Mouse (Mus musculus) cerebellum, adult 18-20 months (tissue): Measurements from ENCODE around the gene Tpst1.
A peak's percentile ranks its signal among the peaks of the same experiment; 100 is the strongest.

ENCODE experiments used
- DNase-seq, 2 experiments: peaks; one replicate each; pipeline ENCODE4 v3.0.0; 2021

Gene Tpst1

DNA sequence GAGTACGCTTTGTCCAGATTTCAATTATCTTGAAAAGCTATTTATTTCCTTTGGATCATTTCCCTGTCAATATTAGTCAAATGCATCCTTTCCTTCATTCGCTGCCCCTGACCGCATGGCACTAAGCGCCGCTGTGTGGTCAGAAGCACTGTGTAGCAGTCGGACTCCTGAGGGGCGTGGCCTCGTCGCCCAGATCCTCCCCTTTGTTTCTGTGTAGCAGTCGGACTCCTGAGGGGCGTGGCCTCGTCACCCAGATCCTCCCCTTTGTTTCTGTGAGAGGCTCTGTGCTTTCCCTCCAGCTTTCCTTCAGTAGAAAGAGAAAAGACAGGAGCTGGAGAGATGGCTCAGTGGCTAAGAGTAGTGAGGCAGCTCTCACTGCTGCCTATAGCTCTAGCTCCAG lies 23.6 kb downstream of the Tpst1 start:
- DNase-seq, result no peak

DNA sequence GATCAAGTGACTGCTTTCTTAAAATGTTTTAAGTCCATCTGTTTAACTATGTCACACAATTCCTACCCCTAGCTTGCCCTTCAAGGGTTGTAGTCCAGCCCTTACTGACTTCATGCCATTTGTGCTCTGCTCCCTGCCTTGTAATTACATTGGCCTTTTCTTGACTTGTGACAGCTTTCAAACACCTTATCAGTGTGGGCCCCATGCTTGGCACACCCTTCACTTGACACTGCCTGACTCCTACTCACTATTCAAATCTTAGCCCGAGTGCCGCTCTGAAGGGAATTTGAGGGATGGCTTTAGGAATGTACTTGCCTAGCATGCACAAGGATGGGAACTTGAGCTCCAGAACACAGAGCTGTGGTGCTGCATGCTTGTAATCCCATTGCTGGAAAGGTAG lies 24.7 kb downstream of the Tpst1 start:
- DNase-seq, result no peak

DNA sequence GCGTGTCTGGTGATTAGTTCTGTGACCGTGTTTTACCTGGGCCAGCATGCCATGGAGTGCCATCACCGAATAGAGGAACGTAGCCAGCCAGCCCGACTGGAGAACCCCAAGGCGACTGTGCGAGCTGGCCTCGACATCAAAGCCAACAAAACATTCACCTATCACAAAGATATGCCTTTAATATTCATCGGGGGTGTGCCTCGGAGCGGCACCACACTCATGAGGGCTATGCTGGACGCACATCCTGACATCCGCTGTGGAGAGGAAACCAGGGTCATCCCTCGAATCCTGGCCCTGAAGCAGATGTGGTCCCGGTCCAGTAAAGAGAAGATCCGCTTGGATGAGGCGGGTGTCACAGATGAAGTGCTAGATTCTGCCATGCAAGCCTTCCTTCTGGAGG lies 28.6 kb downstream of the Tpst1 start:
- no peak for DNase-seq

DNA sequence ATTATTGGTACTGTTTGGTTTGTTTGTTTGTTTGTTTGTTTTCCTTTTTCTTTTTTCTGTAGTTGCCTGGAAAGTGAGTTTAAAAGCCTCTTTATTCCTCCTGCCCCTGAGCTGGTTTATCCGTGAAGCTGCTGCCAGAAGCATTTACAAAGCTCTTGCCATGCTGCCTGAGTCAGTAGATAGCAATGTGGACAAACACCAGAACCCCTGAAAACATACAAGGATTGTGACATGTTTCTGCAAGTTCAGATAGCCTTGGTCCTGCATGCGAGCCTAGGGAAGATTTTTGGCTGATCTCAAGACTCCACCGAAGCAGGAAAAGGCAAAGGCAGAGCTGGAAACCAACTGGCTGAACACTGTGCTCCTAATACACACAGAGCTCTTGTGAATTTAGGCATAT lies 36.2 kb downstream of the Tpst1 start:
- DNase-seq, result no peak

DNA sequence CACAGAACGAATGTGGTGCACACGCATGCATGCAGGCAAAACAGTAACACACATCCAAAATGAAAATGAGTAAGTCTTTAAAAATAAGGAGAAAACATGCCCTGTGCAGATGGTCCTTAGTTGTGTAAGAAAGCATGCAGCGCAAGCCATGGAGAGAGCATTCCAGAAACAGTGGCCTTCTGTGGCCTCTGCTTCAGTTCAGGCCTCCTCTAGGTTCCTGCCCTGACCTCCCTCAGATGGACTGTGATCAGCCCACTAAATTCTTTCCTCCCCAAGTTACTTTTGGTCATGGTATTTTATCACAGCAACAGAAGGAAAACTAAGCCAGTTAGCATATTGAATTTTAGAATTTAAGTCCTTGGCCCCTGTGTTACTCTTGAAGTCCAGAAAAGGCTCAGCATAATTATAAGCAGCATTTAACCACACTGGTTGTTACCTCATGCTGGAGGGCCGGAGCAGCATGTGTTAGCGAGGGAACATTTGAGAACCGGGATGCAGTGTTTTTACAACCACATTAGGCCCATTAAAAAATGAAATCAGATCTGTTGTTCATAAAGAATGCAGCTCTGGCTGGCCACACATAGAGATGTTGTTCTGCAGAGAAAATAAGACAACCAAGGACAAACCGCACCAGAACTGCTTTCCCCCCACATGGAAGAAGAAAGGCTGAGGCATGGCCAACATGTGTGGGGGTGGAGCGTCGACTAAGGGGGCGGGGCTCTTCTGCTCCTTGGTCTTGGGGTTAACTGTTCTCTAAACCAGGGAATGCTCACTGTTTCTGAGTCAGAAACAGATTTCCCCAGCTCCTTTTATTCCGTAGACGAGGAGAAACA lies 37.7 kb downstream of the Tpst1 start:
- DNase-seq, result no peak

DNA sequence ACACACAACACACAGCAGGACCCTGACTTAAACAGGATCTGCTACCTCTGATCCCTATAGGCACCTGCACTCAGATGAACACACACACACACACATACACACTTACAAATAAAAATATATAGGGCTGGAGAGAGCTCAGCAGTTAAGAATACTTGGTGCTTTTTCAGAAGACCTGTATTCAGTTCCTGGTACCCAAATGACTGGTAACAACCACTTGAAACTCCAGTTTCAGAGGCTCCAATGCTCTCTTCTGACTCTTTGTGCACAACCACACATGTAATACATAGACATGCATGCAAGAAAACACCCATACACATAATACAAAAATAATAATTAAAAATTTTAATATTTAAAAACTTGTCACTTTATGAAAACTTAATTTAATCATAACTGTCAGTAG lies 39.5 kb downstream of the Tpst1 start:
- no peak for DNase-seq

DNA sequence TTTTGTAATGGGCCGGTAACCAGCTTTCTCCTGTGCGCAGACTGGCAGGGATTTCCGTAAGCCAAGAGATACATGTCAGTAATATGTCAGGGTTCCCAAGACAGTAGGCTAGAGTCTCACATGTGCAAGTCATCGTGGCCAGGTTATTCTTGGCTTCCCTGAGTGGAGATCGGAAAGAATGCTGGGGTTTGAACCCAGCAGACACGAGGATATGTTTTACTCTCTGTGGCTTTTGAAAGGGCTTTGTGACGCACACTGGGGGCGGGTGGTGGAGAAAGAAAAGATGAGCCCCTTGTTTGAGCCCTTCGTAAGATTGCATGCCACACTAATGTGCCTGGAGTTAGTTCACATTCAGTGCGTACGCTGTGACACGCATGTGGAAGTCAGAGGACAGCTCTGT lies 43.0 kb downstream of the Tpst1 start:
- no peak for DNase-seq

DNA sequence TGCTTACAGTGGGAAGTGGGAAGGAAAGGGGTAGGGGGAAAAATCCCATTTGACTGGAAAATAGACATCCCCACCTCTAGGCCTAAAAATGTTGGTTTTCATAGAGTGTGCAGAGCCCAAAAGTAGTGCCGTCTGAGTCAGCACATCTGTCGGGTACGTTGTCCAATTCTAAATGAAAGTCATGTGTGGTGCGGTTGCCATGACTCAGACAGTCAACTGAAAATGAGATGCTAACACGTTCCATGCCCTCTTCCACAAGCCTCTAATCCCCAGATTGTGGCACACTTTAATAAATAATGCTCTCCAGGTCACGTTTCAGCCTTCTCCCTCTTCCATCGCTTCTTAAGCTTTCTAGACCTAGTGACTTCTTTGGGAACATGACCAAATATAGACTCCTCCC lies 43.7 kb downstream of the Tpst1 start:
- no peak for DNase-seq

DNA sequence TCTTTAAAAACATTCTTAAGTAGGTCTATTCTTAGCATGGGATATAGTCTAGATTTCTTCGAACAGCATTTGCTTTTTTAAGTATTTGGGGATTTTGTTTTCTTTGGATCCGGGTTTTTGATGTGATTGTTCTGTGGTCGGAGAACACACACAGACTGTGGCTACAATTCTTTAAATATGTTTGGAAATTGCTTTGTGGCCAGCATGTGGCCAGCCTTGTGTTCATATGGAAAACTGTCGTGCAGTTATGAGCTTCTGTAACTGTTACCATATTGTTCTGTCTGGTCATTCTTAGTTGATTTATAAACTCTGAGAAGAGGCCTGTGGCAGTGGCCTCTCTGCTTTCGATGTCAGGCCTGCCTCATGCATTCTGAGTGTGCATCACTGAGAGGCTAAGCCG lies 44.8 kb downstream of the Tpst1 start:
- DNase-seq, result no peak

DNA sequence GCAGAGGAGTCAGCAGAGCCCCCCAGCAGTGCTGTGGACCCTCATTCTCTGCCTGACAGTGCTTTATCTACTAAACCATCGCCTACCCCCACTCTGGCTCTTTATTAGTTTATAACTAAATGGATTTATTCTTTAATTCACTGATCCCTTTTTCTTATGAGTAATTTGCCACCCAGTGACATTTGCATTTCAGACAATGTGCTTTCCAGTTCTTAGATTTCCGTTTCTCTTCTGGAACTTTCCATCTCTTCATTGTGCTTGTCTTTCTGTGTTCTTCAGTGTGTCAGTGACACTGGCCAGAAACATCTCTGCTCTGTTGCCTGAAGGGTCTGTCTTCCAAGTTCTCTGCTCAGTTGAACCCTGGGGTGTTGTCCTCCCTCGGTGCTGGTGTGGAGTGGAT lies 46.1 kb downstream of the Tpst1 start:
- no peak for DNase-seq

DNA sequence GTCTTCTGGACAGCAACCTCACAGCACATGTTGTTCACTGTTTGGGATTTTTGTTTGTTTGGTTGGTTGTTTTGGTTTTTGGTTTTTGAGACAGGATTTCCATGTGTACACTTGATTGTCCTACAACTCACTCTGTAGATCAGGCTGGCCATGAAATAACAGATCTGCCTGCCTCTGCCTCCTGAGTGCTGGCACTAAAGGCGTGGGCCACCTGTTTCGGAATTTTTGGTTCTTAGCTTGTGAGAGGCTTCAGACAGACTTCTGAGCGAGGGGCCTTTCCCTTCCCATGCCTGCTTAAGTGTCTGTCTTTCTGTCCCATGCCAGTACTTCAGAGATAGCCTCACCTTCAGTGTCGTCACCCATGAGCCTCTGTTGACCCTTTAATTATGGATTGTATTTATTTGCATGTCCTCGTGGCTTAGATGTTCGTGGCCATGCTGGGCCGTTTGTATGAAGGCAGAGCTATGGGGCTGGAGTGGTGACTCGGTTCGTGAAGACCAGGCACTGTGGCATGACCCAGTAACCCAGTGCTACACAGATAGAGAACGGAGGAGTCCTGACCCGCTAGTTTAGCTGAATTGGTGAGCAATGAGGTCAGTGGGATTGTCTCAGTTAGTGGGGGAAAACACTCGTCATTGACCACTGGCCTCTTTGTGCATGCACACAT lies 47.1 kb downstream of the Tpst1 start:
- no peak for DNase-seq

DNA sequence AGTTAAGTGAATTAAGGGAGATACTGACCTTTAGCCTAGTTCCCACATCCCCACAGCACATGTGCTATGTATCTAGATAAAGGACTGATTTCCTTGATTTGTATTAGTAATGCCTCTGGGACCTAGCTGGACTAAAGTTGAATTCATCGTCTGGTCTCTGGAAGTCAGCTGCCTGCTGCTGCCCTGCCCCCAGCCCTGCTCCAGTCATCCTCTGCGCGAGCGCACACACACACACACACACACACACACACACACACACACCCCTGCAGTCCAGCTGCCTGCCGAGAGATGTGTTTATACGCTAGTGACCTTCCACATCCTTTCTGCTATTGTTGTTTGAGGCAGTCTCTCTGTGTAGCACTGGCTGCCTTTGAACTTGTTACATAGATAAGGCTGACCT lies 47.8 kb downstream of the Tpst1 start:
- no peak for DNase-seq

DNA sequence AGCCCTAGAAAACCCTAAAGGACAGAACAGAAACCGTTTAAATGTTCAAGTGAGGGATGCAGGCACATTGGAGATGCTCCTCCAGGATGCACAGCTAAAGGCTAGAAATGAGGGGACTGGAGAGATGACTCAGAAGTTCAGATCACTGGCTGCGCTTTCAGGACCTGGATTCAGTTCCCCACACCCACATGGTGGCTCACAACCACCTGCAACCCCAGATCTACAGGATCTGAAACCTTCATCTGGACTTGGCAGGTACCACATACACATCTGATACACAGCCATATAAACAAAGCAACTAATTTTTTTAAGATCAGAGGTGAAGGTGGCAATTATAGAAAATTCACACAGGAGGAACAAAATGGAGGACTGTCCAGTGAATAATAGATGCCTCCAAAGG lies 49.2 kb downstream of the Tpst1 start:
- no peak for DNase-seq

DNA sequence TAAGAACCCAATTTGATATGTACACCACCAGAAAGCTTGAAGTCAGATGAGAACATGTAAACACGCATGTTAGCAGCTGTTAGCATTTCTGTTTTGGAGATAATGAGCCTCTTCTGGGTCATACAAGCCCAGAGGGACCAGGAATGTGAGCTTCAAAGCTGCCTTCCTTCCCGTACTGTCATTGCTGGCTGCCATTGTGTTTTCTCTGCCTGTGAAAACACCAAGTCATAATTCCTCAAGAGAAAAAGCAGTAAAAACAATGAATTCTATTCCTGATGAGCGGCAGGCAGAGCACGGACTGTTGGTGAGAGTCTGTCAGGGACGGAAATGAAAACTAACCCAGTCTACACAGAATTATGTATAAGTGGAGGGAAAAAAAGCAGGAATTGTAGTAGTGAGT lies 51.1 kb downstream of the Tpst1 start:
- no peak for DNase-seq

DNA sequence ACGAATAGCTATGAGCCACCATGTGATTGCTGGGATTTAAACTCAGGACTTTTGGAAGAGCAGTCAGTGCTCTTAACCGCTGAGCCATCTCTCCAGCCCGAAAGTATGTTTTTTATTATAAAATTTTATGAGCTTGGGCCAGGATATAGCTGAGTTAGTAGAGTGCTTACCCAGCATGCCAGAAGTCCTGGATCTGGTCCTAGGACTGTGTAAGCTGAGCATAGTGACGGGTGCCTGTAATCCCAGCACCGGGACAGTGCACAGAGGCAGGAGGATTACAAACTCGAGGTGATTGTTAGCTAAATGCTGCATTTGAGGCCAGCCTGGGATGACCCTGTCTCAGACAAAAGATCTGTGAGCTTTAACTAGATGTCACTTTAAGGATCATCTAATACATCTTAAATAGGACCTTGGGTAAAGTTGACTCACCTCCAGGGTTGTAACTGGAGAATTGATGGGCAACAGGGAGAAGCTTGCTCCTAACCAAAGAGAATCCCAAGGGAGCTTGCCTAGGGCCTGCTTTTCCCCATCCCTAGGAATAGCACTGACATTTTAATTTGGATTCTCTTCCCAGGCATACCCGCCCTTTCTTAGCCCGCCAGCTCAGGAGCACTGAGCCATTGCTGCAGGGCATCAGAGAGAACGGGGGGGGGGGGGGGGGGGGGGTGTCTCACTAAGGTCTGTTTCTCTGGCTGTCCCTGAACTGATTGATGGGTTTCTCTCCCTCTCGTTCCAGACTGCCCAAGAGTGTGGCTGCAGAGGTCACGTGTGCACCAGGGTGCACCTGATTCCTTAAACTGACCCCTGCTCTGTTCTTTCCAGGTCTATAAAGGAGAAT lies 55.8 kb downstream of the Tpst1 start:
- DNase-seq, result no peak

DNA sequence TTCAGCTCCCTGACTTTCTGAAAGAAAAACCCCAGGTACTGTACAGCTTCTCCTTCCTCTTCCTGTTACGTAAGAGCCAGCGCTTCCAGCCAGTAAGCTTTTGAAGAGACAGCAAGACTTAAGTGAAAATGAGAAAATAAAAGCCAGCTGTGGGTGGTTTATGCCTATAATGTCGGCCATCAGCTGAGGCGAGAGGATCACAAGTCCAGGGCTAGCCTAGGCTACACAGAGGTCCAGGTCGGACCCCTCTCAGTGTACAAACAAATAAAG lies 56.3 kb downstream of the Tpst1 start:
- DNase-seq, result no peak

DNA sequence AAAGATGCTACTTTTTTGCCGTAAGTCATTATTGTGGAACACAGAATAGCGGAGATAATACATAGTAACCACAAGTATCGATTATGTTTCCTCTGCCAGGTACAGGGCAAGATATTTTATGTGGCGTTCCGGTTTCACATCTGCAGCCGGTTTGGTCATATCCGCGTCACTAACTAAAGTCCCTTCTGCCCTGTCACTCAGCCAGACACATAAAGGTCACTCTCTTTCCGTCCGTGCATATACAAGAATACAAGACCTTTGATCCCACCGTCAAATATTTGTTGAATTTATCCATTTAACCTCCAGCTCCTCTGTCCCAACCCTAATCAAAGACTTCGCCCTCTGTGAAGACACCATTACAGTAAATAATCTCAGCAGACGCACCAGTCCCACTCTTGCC lies 63.5 kb downstream of the Tpst1 start:
- no peak for DNase-seq

DNA sequence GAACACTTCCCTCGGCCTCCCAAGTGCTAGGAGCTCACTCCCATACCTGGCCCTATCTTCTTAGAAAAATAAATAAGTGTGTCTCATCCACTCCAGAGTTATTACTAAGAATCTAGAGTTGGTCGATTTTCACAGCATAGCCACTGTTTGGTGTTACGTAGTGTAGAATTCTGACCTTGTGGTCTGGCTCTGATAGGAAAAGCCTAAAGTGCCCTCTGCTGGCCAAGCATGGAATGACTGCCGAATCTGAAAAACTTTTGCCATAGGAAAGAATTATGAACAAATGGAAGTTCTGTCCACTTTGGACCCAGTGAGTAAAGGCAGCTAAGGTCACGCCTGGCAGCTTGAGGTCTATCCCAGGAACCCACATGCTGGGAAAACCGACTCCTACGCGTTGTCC lies 66.3 kb downstream of the Tpst1 start:
- DNase-seq, result peak; percentile 78 to 85

DNA sequence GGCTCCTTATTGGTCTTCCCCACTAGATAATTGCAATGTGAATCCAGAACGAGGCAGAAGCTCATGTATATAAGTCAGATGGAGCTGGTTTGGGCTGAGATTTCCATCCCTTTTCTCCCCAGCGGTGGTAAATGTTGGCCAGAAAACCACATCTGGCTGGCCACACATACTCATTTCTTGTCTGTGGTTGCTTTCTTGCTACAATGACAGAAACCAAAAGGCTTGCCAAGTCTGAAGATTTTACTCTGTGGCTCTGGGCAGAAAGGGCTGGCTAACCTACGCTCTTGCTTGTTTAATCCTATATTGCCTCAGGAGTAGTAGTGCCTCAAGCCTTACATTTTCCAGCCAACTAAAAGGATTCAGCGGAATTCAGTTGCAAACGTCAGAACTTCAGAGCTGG lies 68.0 kb downstream of the Tpst1 start:
- DNase-seq, result no peak

DNA sequence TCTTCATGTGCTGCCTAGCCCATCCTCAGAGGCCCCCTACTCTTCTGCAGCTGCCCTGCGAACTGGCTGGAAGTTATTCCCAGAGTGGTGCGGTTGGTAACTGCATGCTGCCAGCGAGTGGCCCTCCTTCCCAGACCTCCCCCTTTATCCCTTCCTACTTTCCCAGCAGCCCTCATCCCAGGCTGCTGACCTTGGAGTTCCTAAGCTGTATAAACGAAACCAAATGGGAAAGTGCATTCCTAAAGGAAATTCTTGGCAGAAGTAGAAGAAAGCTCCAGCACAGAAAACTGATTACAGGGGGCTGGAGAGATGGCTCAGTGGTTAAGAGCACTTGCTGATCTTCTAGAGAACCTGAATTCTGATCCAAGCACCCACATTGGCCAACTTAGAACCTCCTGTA lies 68.9 kb downstream of the Tpst1 start:
- no peak for DNase-seq

DNA sequence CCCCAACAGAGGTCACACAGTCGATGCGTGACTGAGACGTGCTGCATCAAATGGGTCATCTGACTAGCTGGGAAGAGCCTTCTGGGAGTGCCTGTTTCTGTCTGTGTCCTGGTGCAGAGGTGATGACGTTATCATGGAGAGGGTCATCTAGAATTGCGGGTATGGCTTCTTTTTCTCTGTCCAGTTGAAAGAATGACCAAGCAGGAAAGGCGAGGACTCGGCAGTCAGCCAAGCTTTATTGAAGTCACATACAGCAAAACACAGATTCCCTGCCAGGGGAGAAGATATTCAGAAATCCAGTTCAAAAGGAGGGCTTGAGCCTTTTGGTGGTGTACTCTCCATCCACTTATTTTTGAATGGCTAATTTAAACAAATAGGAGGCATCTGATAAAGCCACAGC lies 70.0 kb downstream of the Tpst1 start:
- DNase-seq, result no peak

DNA sequence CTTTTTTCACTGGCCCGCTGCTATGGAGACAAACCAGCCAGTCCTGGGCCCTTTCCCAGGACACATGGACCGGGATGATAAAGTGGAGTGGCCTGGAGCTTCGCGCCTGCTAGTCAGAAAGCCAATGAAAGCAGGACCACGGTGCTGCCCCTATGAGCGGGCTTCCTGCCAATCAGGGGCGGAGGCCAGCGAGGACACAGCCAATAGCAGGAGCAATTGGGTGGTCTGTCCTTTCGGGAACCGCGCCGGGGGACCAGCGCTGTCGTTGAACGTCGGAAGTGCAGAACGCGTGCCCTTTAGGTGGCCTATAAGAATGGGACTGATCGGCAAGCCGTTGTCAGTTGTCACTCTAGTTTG lies 70.8 kb downstream of the Tpst1 start:
- peak; percentile 72 to 77 for DNase-seq

DNA sequence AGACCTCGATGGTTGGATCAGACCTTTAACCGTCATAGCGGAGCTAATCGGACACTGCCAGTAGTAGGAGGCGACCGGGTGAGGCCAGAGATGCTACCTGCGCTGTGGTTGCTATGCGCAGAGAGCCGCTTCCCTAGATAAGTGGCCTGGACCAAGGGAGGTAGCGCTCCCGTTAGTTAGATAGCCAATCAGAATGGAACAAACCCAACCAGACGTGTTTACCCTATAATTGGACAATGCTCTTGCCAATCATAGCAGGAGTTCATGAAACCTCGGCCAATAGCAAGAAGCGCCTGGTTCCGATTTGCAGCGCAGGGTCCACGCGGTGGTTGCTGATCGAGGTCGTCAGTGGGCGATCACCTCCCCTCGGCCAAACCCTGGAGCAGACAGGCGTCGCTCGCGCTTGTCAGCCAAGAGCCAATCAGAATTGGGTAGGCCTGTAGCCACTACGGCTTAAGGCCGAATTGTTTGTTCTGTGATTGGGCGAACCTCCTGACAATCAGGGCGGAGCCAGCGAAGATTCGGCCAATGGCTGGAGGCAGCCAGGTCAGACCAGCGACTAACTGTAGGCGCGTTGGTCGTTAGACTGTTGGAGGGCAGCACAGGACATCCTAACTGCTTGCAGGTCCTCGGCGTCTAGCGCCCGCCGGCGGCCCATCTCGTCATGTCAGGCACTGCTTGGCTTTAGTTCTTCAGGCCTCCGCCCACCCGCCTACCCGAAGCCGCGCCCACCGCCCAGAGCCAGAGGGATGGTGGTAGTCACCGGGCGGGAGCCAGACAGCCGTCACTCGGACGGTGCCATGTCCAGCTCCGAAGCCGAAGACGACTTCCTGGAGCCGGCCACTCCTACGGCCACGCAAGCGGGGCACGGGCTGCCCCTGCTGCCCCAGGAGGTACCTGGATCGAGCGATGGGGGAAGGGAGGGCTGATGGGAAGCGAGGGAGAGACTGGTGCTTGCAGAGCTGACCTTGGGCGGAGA lies 71.5 kb downstream of the Tpst1 start, which contains the start of gene Kctd7:
TSS of gene Kctd7 (plus strand) at position 528 of the 979 bp plus-strand sequence.
- peak; percentile 95 to 99 for DNase-seq
